Mouse (Mus musculus) heart, embryonic 14.5 days (tissue): ENCODE results near the gene Cryzl2. TPM values are rescaled to one million over a fixed set of nuclear protein-coding genes. Genes with fewer than 3 reads are reported as not detected.

ENCODE experiments used
- ATAC-seq: fragments of 200-750 bp; cut with Nextera tagmentation; 2 replicates; pipeline ENCODE4 v1.8.0; 2017; ENCODE audit warnings: low read depth, moderate TSS enrichment; ENCODE audit not compliant: insufficient number of reproducible peaks, insufficient read depth, low FRiP score
- H3K27ac ChIP-seq, 2 experiments: fragments of 200-500 bp in 1 of 2; fragments of 300-500 bp in 1 of 2; sonication (generic) in 1 of 2; replicated peaks in 1 of 2; 2 replicates each; pipeline ENCODE4 v1.5.1; 2012 to 2014; ENCODE audit warnings: low read depth in 2 of 2, low read length in 2 of 2, control low read depth in 1 of 2, mild to moderate bottlenecking in 1 of 2, mixed read lengths in 1 of 2; ENCODE audit not compliant: control insufficient read depth in 1 of 2, insufficient read depth in 1 of 2
- H3K27me3 ChIP-seq: fragments of 300-500 bp; sonication (generic); 2 replicates; pipeline ENCODE4 v1.6.1; 2014; ENCODE audit warnings: mild to moderate bottlenecking, low read length, control low read depth; ENCODE audit not compliant: control insufficient read depth, insufficient read depth
- H3K36me3 ChIP-seq: fragments of 300-500 bp; sonication (generic); 2 replicates; pipeline ENCODE4 v1.6.1; 2014; ENCODE audit warnings: mild to moderate bottlenecking, control low read depth, low read length, mixed read lengths; ENCODE audit not compliant: control insufficient read depth, insufficient read depth
- H3K4me1 ChIP-seq, 2 experiments: fragments of 200-500 bp in 1 of 2; fragments of 300-500 bp in 1 of 2; sonication (generic) in 1 of 2; 2 replicates each; pipeline ENCODE4 v1.6.1; 2012 to 2014; ENCODE audit warnings: low read length in 2 of 2, control low read depth in 1 of 2, mixed read lengths in 1 of 2; ENCODE audit not compliant: control insufficient read depth in 2 of 2, insufficient read depth in 2 of 2
- H3K4me2 ChIP-seq: fragments of 300-500 bp; sonication (generic); 2 replicates; pipeline ENCODE4 v1.6.1; 2014; ENCODE audit warnings: mild to moderate bottlenecking, low read length
- H3K4me3 ChIP-seq, 2 experiments: fragments of 200-500 bp in 1 of 2; fragments of 300-500 bp in 1 of 2; sonication (generic) in 1 of 2; 2 replicates each; pipeline ENCODE4 v1.5.1; 2012 to 2014; ENCODE audit warnings: low read length in 2 of 2, mild to moderate bottlenecking in 2 of 2, control low read depth in 1 of 2, low read depth in 1 of 2, moderate library complexity in 1 of 2; ENCODE audit not compliant: control insufficient read depth in 1 of 2, insufficient read depth in 1 of 2
- H3K9ac ChIP-seq: fragments of 300-500 bp; sonication (generic); 2 replicates; pipeline ENCODE4 v1.6.1; 2014; ENCODE audit warnings: mild to moderate bottlenecking, low read length
- H3K9me3 ChIP-seq: fragments of 300-500 bp; sonication (generic); 2 replicates; pipeline ENCODE4 v1.6.1; 2016; ENCODE audit warnings: low read length, control low read depth; ENCODE audit not compliant: control insufficient read depth
- WGBS: fragments of 180-500 bp; shearing (Covaris S2); extraction: QIAGEN DNeasy Blood & Tissue Kit; methylation state at CpG from one replicate; pipeline ENCODE4 v1.1.7; 2014; 5-methylcytosine and 5-hydroxymethylcytosine counted together
- polyA plus RNA-seq: library from polyadenylated mRNA; unstranded; fragments of >200 nt; fragmentation: Nextera tagmentation; extraction: Ambion mirVana; gene quantifications from 2 replicates; pipeline ENCODE4 v1.2.1, GENCODE M21; 2014

The Cryzl2 gene
- polyA plus RNA-seq, 1 experiment from 2014 or later: 39.2 TPM

- H3K36me3 ChIP-seq: no peaks in the 10 kb centered on the region
- ATAC-seq: peak; percentile 67
- H3K4me1 ChIP-seq: peaks cover 32 to 51% of the 10 kb centered on the region in 2 experiments
- H3K27ac ChIP-seq: peak overlapping the region; percentile 96 to 98
- no peaks in the 10 kb centered on the region for H3K27me3 ChIP-seq
- 10% methylated on average over 14 of the region's 14 CpGs for WGBS
- no peaks in the 10 kb centered on the region for H3K9me3 ChIP-seq
- H3K9ac ChIP-seq: peak overlapping the region; percentile 69
- H3K4me3 ChIP-seq: peak overlapping the region in 1 of 2 experiments; percentile 14; a peak in 2 of 4 replicates
- H3K4me2 ChIP-seq: peak overlapping the region; percentile 66
These were observed 15.2 kb upstream of the Cryzl2 start for GRCm38 (mm10) chr1:157443026-157443722.

DNA sequence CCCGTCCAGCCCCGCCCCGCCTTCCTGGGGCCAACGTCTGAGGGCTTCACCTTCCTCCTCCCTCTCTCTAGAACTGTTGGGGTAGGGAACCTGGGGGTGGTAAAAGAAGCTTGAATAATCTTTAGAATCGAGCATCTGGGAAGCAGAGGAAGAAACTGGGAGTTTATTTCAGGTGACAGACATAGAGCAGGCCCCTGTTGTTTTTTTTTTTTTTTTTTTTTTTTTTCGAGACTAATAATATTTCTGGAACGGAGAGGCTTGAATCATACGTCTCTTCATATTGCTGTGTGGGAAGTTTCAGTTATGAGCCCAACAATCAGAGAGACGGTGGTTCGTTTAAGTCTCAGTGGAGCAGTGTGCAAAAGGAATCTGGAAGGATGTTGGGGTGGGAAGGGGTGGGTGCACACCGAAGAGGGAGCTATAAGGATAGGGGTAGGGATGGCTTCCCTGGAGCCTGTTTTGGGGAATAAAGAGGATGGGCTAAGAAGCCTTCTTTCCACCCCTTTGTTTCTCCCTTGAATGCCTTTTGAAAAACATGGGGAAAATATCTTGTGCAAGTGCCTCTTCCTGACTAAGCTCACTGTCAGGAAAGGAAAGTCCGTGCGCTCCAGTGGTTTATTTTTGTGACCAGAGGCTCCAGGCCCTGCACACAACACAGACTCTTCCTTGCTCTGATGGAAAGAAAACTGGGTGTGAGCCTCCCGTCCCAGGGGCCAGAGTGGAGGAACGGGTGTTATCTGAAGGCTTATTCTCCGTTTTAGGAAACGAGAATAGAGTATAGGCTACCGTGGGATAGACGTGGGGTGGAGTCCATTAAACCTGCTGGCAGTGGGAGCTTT is 14.4 kb upstream of the Cryzl2 start:
- no peaks in the 10 kb centered on the region for H3K27me3 ChIP-seq
- peaks cover 34 to 57% of the 10 kb centered on the region in 2 experiments for H3K4me1 ChIP-seq
- peak overlapping the region in 1 of 2 experiments; percentile 14; a peak in 2 of 4 replicates for H3K4me3 ChIP-seq
- H3K36me3 ChIP-seq: no peaks in the 10 kb centered on the region
- peak overlapping the region; percentile 66 for H3K4me2 ChIP-seq
- peak; percentile 14; the same call in 1 of the 2 replicates for ATAC-seq
- WGBS: 8% methylated on average over 19 of the region's 19 CpGs
- peak overlapping the region; percentile 96 to 98 for H3K27ac ChIP-seq
- no peaks in the 10 kb centered on the region for H3K9me3 ChIP-seq
- H3K9ac ChIP-seq: peak overlapping the region; percentile 69

GRCm38 (mm10) chr1:157444632-157445300 is 13.6 kb upstream of the Cryzl2 start:
- H3K9me3 ChIP-seq: no peaks in the 10 kb centered on the region
- no peaks in the 10 kb centered on the region for H3K27me3 ChIP-seq
- H3K4me1 ChIP-seq: peaks cover 41 to 61% of the 10 kb centered on the region in 2 experiments
- ATAC-seq: no peak
- peak overlapping the region; percentile 69; the same call in 1 of the 2 replicates for H3K9ac ChIP-seq
- H3K36me3 ChIP-seq: no peaks in the 10 kb centered on the region
- H3K4me2 ChIP-seq: peak overlapping the region; percentile 66; the same call in 1 of the 2 replicates
- H3K4me3 ChIP-seq: no peak overlapping the region
- peak overlapping the region; percentile 96 to 98 for H3K27ac ChIP-seq
- 66% methylated on average over 13 of the region's 13 CpGs for WGBS

GRCm38 (mm10) chr1:157445398-157445910 is 12.9 kb upstream of the Cryzl2 start:
- Histone ChIP-seq H3K27me3 (no peaks in the 10 kb centered on the region), H3K9ac (no peak overlapping the region), H3K27ac (no peak overlapping the region), H3K4me1 (peaks cover 36 to 58% of the 10 kb centered on the region in 2 experiments), H3K36me3 (no peaks in the 10 kb centered on the region), H3K9me3 (no peaks in the 10 kb centered on the region), H3K4me2 (no peak overlapping the region), H3K4me3 (no peak overlapping the region)
- 87% methylated on average over 6 of the region's 6 CpGs for WGBS
- ATAC-seq: no peak

DNA sequence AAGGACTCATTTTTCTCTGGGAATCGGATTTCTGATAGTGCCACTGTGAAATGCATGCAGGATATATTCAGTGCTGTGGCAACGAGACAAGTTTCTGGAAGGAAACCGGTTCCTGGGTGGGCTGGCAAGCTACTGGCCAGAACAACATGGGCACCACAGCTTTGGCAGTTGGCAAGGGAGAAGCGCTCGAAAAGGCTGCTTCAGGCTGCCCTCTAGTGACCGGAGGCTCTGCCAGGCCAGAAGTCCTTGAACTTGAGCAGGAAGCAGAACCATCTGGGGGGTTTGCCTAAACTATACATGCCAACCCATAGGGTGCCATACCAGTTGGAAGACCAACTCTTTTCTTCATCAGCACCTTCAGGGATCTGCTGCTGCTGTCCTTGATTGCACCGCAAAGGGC is 12.1 kb upstream of the Cryzl2 start:
- Histone ChIP-seq H3K9me3 (no peaks in the 10 kb centered on the region), H3K4me1 (peaks cover 36 to 59% of the 10 kb centered on the region in 2 experiments), H3K27me3 (no peaks in the 10 kb centered on the region), H3K36me3 (no peaks in the 10 kb centered on the region), H3K9ac (no peak overlapping the region), H3K4me3 (no peak overlapping the region), H3K27ac (no peak overlapping the region), H3K4me2 (no peak overlapping the region)
- 49% methylated on average over 7 of the region's 7 CpGs for WGBS
- no peak for ATAC-seq

GRCm38 (mm10) chr1:157447142-157447541 is 11.2 kb upstream of the Cryzl2 start:
- H3K4me1 ChIP-seq: peaks cover 36 to 60% of the 10 kb centered on the region in 2 experiments
- no peak overlapping the region for H3K27ac ChIP-seq
- no peaks in the 10 kb centered on the region for H3K27me3 ChIP-seq
- WGBS: 63% methylated on average over 4 of the region's 4 CpGs
- no peaks in the 10 kb centered on the region for H3K36me3 ChIP-seq
- H3K4me3 ChIP-seq: no peak overlapping the region
- no peak overlapping the region for H3K9ac ChIP-seq
- no peak for ATAC-seq
- no peaks in the 10 kb centered on the region for H3K9me3 ChIP-seq
- H3K4me2 ChIP-seq: no peak overlapping the region

DNA sequence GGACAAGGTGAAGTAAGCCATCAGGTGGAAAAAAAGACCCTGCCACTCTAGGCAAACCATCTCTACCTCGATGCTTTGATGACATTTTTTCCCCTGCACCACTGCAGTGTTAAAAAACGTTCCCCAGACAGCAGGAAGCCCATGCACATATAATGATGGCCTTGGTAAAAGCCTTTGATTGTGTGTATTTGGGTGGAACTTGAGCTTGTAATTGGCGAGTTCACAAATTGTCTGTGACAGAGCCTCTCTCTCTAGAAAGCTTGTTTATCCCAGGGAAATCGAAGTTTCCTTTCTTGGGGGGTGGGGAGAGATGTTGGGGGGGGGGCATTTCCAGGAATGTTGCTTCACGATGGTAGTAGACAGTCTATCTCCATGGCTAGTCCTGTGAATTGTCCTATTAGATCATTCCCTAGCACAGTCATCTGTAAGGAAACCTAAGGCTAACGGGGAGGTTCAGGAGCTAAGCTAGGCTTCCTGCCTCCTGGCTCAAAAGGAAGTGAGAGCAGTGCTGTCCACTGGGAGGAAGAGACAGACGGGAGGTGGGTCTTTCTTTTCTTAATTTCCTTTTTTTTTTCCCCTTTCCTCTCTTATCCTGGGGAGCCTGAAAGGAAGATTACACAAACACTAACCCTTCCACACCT is 10.1 kb upstream of the Cryzl2 start:
- Histone ChIP-seq H3K27ac (peak overlapping the region; percentile 57 to 60; a peak in 3 of 4 replicates), H3K4me2 (no peak overlapping the region)
- WGBS: 32% methylated on average over 7 of the region's 7 CpGs

More for the DNA sequence above, 10.1 kb upstream of the Cryzl2 start:
- Histone ChIP-seq H3K36me3 (no peaks in the 10 kb centered on the region), H3K9ac (no peak overlapping the region), H3K27me3 (no peaks in the 10 kb centered on the region), H3K4me3 (no peak overlapping the region), H3K9me3 (no peaks in the 10 kb centered on the region), H3K4me1 (peaks cover 30 to 57% of the 10 kb centered on the region in 2 experiments)
- ATAC-seq: no peak
